Mouse (Mus musculus) left cerebral cortex, postnatal 36 days (tissue): ENCODE measurements around the gene Lyst. TPM values are rescaled to one million over a fixed set of nuclear protein-coding genes. Genes with fewer than 3 reads are reported as not detected.
"Not testable (repeated sequence)": the region's sequence is repeated elsewhere in the genome, so short reads cannot be mapped to it uniquely, and the experiment has no call there.

Experiments
- DNase-seq, 2 experiments: peaks; one replicate each; pipeline ENCODE4 v3.0.0; 2021 to 2022; ENCODE audit warnings: low spot score in 2 of 2, mixed read lengths in 1 of 2
- intact Hi-C: fragments of 180-260 bp; cut with DNase I; formaldehyde crosslinking; loops from one replicate; pipeline ENCODE4 v1.15.1; 2025
- total RNA-seq, 2 experiments: library from RNA; stranded (reverse); gene quantifications; 2 replicates each; pipeline ENCODE4 v1.2.3; 2021

Lyst gene
- total RNA-seq, 2 experiments from 2014 or later, result 45.5 to 63.6 TPM

- intact Hi-C loops, result loop anchor here (5.0 kb wide), 1 partner anchor 67 kb away; no protein-coding TSS in a partner anchor
- no peak for DNase-seq
Observed at GRCm38 (mm10) chr13:13614235-13614634, 24.0 kb downstream of the Lyst start.

DNA sequence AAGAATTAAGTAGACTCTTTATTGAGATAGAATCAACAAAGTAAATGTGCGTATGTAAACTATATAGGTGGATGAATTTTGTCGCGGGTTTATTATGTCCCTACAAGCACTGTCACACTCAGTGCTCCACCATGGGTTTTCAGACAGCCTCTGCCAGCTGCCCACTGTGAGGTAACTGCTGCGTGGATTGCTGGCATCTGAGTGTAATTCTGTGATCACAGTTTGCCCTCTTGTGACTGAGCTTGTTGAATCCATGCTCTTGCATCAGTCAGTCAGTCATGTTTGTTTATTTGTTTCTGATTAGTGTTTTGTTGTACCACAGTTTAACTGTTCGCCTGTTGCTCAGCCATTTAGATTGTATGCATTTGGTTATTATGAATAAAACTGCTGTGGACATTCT lies 31.3 kb downstream of the Lyst start:
- intact Hi-C loops, result no loop called here
- DNase-seq, result no peak

- DNase-seq, result no peak
- intact Hi-C loops, result no loop called here
Observed at GRCm38 (mm10) chr13:13622565-13622964, 32.4 kb downstream of the Lyst start.

- intact Hi-C loops, result no loop called here
- no peak for DNase-seq
Observed at GRCm38 (mm10) chr13:13633746-13634145, 43.5 kb downstream of the Lyst start.

GRCm38 (mm10) chr13:13634706-13635105 lies 44.5 kb downstream of the Lyst start:
- DNase-seq, result no peak
- intact Hi-C loops, result no loop called here

- no peak for DNase-seq
- intact Hi-C loops, result no loop called here
Observed at GRCm38 (mm10) chr13:13635224-13635623, 45.0 kb downstream of the Lyst start.

- DNase-seq, result no peak
- intact Hi-C loops, result no loop called here
Observed at GRCm38 (mm10) chr13:13637577-13637976, 47.4 kb downstream of the Lyst start.

GRCm38 (mm10) chr13:13637981-13638380 lies 47.8 kb downstream of the Lyst start:
- intact Hi-C loops, result no loop called here

GRCm38 (mm10) chr13:13638725-13639124 lies 48.5 kb downstream of the Lyst start:
- intact Hi-C loops, result no loop called here
- no peak for DNase-seq

More at GRCm38 (mm10) chr13:13637981-13638380, 47.8 kb downstream of the Lyst start:
- no peak for DNase-seq

- intact Hi-C loops, result no loop called here
- DNase-seq, result no peak
Observed at GRCm38 (mm10) chr13:13647296-13647695, 57.1 kb downstream of the Lyst start.

DNA sequence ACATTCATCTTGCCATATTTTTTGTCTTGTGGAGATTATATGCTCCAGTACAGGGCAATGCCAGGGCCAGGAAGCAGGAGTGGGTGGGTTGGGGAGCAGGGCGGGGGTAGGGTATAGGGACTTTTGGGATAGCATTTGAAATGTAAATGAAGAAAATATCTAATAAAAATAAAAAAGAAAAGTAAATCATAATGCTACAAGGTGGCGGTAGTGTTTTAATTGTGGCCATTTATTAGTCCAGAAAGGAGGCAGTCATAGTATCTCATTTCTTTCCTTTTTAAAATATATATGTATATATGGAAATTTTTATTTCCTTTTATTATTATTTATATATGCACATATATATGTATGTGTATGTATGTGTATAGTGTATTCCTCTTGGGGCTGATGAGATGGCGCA lies 65.3 kb downstream of the Lyst start:
- no peak for DNase-seq
- intact Hi-C loops, result no loop called here

- intact Hi-C loops, DNase-seq: not testable (repeated sequence)
Observed at GRCm38 (mm10) chr13:13666103-13666502, 75.9 kb downstream of the Lyst start.

DNA sequence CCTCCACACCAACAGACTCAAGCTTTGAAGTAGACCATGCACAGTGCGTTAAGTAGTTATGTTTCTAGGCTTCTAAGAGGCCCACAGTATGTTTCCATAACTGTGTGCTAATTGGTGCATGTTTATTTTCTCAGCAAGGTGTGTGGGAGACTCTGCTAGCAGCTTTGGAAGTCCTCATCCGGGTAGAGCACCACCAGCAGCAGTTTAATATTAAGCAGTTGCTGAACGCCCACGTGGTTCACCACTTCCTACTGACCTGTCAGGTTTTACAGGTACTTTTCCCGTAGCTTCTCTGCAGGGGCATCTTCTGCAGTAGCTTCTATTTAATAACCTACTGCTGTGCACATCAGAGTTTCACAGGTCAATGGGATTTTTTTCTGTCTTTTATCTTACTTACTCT lies 80.5 kb downstream of the Lyst start:
- DNase-seq, result no peak
- intact Hi-C loops, result no loop called here

DNA sequence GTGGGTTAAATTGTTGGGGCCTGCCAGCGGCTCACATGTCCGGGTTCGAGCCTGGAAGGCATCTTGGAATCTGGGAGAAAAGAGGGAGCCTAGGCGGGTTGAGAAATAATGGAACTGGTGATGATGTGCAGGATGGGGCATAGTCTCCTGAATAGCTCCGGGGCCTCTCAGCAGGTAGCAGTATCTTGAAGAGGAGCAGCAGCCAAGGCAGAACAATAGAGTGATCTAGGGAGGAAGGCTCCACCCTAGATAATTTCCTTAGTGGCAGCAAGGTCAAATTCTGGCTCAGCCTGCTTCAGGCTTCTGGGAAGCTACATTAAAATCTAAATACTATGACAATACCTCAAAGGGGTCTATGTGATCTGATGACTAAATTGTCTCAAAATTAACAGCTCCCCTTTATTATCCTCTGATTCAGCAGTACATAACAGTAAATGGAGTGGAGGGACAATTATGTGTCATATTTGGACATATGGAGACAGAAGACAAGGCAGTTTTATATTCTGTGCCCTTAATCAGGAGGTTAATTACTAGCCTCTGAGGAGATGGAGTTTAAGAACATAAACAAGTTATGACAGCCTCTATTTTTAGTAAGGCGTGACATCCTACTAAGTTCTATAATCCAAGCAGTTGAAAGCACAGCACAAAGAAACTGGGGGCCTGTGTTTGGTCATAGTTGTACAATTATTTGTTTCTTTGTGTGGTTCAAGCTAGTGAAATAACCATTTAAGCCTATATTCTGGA lies 81.6 kb downstream of the Lyst start:
- no peak for DNase-seq
- intact Hi-C loops, result no loop called here

- intact Hi-C loops, result no loop called here
- no peak for DNase-seq
Observed at GRCm38 (mm10) chr13:13674669-13675343, 84.6 kb downstream of the Lyst start.

DNA sequence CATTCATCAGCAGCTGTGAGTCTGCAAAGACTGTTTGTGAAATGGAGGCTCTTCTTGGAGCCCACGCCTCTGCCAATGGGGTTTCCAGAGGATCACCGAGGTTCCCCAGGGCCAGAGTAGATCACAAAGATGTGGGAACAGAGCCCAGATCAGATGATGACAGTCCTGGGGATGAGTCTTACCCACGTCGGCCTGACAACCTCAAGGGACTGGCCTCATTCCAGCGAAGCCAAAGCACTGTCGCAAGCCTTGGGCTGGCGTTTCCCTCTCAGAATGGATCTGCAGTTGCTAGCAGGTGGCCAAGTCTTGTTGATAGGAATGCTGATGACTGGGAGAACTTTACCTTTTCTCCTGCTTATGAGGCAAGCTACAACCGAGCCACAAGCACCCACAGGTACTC lies 87.7 kb downstream of the Lyst start:
- intact Hi-C loops, result no loop called here
- no peak for DNase-seq

- intact Hi-C loops, result loop anchor here (10.0 kb wide), 1 partner anchor 323 kb away; no protein-coding TSS in a partner anchor
- no peak for DNase-seq
Observed at GRCm38 (mm10) chr13:13681642-13682041, 91.4 kb downstream of the Lyst start.

DNA sequence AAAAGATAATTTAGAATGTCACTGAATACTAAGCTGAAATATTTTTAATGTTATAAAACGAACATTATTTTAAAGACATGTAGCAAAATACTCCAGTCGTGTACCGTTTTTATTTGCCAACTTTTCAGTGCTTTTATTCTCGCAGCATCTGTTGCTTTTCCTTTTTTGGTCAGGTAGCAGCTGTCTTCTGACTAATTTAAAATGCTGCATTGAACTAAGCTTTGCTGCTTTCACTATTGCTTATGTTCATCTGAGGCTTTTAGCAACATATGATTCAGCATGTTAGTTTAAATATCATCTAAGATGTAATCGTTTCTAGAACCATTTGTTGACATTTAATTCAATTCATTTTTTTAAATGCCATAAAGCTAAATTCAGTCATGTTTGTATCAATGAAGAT lies 113.3 kb downstream of the Lyst start:
- intact Hi-C loops, result no loop called here
- no peak for DNase-seq

- DNase-seq, intact Hi-C loops: not testable (repeated sequence)
Observed at GRCm38 (mm10) chr13:13721435-13721834, 131.2 kb downstream of the Lyst start.

DNA sequence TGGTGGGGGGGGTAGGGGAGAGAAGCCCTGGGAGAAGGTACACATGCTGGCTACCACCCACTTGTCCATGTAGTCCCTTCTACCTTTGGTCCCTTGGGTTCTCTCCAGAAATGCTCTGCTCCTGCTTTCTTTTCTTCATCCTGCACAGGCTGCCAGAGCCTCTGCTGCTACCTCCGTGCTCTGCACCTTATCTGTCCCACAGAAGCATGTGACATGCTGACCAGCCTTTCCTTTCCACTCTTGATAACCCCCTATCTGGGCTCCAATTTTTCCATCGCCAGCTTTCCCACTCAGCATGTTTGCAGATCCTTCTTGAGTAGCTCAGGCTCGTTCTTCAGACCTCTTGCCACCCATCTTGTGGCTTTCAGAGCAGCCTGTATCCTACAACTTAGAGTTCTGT lies 133.1 kb downstream of the Lyst start:
- no peak for DNase-seq
- intact Hi-C loops, result no loop called here

- intact Hi-C loops, result no loop called here
Observed at GRCm38 (mm10) chr13:13723786-13724185, 133.6 kb downstream of the Lyst start.

More at GRCm38 (mm10) chr13:13723786-13724185, 133.6 kb downstream of the Lyst start:
- DNase-seq, result no peak
